Mouse (Mus musculus) ES-E14 (cell line): ENCODE measurements around the gene Hoxa3. TPM values are rescaled to one million over a fixed set of nuclear protein-coding genes. Genes with fewer than 3 reads are reported as not detected.

ENCODE experiments used
- DNase-seq: peaks from one replicate; pipeline ENCODE4 v3.0.0-alpha.2; 2013; ENCODE audit warnings: low read depth, low spot score
- H3K27ac ChIP-seq: 2 replicates; pipeline ENCODE4 v1.5.1; 2012; ENCODE audit warnings: low read depth, mild to moderate bottlenecking, low read length, moderate library complexity, mixed read lengths; ENCODE audit not compliant: poor library complexity, insufficient read depth, severe bottlenecking
- H3K36me3 ChIP-seq: 2 replicates; pipeline ENCODE4 v1.6.1; 2012; ENCODE audit warnings: mild to moderate bottlenecking, low read length, moderate library complexity, mixed read lengths; ENCODE audit not compliant: control insufficient read depth, poor library complexity, insufficient read depth, severe bottlenecking
- H3K4me1 ChIP-seq, 2 experiments: fragments of 150-350 bp in 1 of 2; sonication (generic) in 1 of 2; 2 replicates each; pipeline ENCODE4 v1.6.1; 2012; ENCODE audit warnings: low read length in 2 of 2, mild to moderate bottlenecking in 1 of 2, mixed read lengths in 1 of 2; ENCODE audit not compliant: control insufficient read depth in 2 of 2, insufficient read depth in 2 of 2, poor library complexity in 1 of 2
- H3K4me3 ChIP-seq, 2 experiments: fragments of 150-350 bp in 1 of 2; sonication (generic) in 1 of 2; 2 replicates each; pipeline ENCODE4 v1.5.1; 2012; ENCODE audit warnings: low read length in 2 of 2, low read depth in 1 of 2, mild to moderate bottlenecking in 1 of 2, mixed read lengths in 1 of 2; ENCODE audit not compliant: insufficient read depth in 1 of 2, poor library complexity in 1 of 2, severe bottlenecking in 1 of 2
- H3K9ac ChIP-seq: 2 replicates; pipeline ENCODE4 v1.6.1; 2012; ENCODE audit warnings: low read depth, mild to moderate bottlenecking, low read length, mixed read lengths; ENCODE audit not compliant: poor library complexity, insufficient read depth, severe bottlenecking
- H3K9me3 ChIP-seq: fragments of 150-350 bp; sonication (generic); 2 replicates; pipeline ENCODE4 v1.6.1; 2012; ENCODE audit warnings: low read depth, mild to moderate bottlenecking, low read length; ENCODE audit not compliant: control insufficient read depth, insufficient read depth
- CHD2 ChIP-seq: IDR thresholded peaks from 2 replicates; pipeline ENCODE4 v1.6.1; 2014; ENCODE audit warnings: mild to moderate bottlenecking, low read depth, low read length, inconsistent platforms
- HCFC1 ChIP-seq: IDR thresholded peaks from 2 replicates; pipeline ENCODE4 v1.6.1; 2012; ENCODE audit warnings: low read length, inconsistent platforms, borderline replicate concordance; ENCODE audit not compliant: insufficient read depth
- MAFK ChIP-seq: IDR thresholded peaks from 2 replicates; pipeline ENCODE4 v1.6.1; 2014; ENCODE audit warnings: mild to moderate bottlenecking, low read depth, low read length, inconsistent platforms; ENCODE audit not compliant: insufficient read depth
- ZC3H11A ChIP-seq: IDR thresholded peaks from 2 replicates; pipeline ENCODE4 v1.6.1; 2012; ENCODE audit warnings: low read depth, mild to moderate bottlenecking, inconsistent platforms, low read length, borderline replicate concordance
- ZNF384 ChIP-seq: IDR thresholded peaks from 2 replicates; pipeline ENCODE4 v1.6.1; 2012; ENCODE audit warnings: low read depth, low read length, inconsistent platforms
- in situ Hi-C, 2 experiments: fragments of 600-800 bp; cut with MboI; formaldehyde crosslinking; loops; one replicate each; pipeline ENCODE4 v1.15.1; 2025; ENCODE audit warnings: low sequenced_read_pairs in 2 of 2, inconsistent platforms in 1 of 2; ENCODE audit not compliant: unreplicated experiment in 2 of 2
- total RNA-seq: library from RNA; depleted of rRNA; stranded (reverse); fragments of 300-350 nt; gene quantifications from 2 replicates; pipeline ENCODE4 v1.2.3, GENCODE M21; 2012

The Hoxa3 gene
- total RNA-seq, 1 experiment, result 0.27 TPM

GRCm38 (mm10) chr6:52249826-52250225 is 36.7 kb upstream of the Hoxa3 start:
- in situ Hi-C loops, result loop anchor here (10.0 to 25.0 kb wide), 2 partner anchors 65 to 1037 kb away; partner anchors contain the start of genes Creb5 (in 1 of the 2) and Evx1 (in 1 of the 2)
- Histone ChIP-seq H3K9ac (no peak overlapping the region), H3K4me1 (peaks cover 0 to 2% of the 10 kb centered on the region in 2 experiments; a peak in 1 of 4 replicates), H3K9me3 (no peaks in the 10 kb centered on the region), H3K36me3 (no peaks in the 10 kb centered on the region), H3K27ac (no peak overlapping the region), H3K4me3 (no peak overlapping the region)
- TF ChIP-seq MAFK (no peak), CHD2 (no peak), HCFC1 (no peak), ZC3H11A (no peak), ZNF384 (no peak)
- no peak for DNase-seq

GRCm38 (mm10) chr6:52249415-52249738 is 36.2 kb upstream of the Hoxa3 start:
- DNase-seq, result no peak
- H3K36me3 ChIP-seq, result no peaks in the 10 kb centered on the region
- no peak overlapping the region for H3K9ac ChIP-seq
- H3K9me3 ChIP-seq, result no peaks in the 10 kb centered on the region
- H3K27ac ChIP-seq, result no peak overlapping the region
- H3K4me3 ChIP-seq, result no peak overlapping the region; a peak in 1 of 4 replicates
- TF ChIP-seq ZC3H11A (no peak), HCFC1 (no peak), MAFK (no peak)
- in situ Hi-C loops, result no loop called here
- peaks cover 0 to 2% of the 10 kb centered on the region in 2 experiments; a peak in 1 of 4 replicates for H3K4me1 ChIP-seq

GRCm38 (mm10) chr6:52248638-52249414 is 35.7 kb upstream of the Hoxa3 start:
- H3K9ac ChIP-seq, result no peak overlapping the region
- no peak for TF ChIP-seq CHD2
- no peak for TF ChIP-seq ZNF384
- no peak for TF ChIP-seq ZC3H11A
- no peak for TF ChIP-seq HCFC1
- TF ChIP-seq MAFK, result no peak
- H3K4me1 ChIP-seq, result peaks cover 0 to 2% of the 10 kb centered on the region in 2 experiments; a peak in 1 of 4 replicates
- no peaks in the 10 kb centered on the region for H3K9me3 ChIP-seq
- in situ Hi-C loops, result no loop called here
- no peaks in the 10 kb centered on the region for H3K36me3 ChIP-seq
- H3K4me3 ChIP-seq, result no peak overlapping the region
- no peak overlapping the region for H3K27ac ChIP-seq
- DNase-seq, result no peak

DNA sequence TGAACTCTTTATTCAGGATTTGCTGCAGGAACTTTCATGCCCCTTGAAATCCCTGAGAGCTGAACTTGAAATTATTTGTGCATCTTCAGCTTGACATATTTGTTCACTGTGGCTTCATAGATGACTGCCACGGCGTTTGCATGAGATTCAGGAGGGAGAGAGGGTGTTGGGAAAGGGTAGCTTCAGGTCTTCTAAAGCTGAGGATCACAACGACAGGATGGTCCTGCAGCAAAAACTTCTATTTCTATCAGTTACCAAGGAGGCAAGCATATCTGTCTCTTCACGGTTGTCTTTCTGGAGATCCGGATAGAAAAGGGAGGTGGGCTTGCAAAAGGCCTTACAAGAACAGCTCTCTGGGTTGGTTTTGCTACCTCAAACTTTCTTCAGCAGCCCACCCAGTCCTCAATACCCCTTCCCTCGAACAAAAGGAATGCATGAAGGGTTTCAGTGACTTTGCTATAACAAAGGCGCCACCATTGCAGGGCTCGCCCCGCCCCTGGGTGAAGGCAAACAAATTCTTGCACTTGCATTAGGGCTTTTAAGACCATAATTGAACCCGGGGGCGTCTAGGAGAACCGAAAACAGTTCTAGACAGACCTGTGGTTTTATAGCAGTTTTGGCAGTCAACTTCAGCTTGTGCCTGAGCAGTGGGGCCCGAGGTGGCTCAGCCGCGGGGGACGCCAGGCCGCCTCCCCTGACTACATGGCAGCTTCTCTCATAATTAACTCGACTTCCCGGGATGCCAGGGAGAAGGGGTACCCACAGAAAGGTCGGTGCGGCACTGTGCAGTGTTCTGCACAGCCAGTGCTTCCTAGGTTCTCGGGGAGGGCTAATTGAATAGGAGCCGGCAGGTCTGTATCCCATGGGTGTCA is 34.9 kb upstream of the Hoxa3 start:
- H3K4me1 ChIP-seq, result peaks cover 0 to 3% of the 10 kb centered on the region in 2 experiments; a peak in 2 of 4 replicates
- H3K4me3 ChIP-seq, result no peak overlapping the region
- no peak overlapping the region for H3K27ac ChIP-seq
- no peaks in the 10 kb centered on the region for H3K36me3 ChIP-seq
- no peak for TF ChIP-seq CHD2
- TF ChIP-seq MAFK, result no peak
- no peak for TF ChIP-seq ZNF384
- TF ChIP-seq ZC3H11A, result no peak
- TF ChIP-seq HCFC1, result no peak
- no peak overlapping the region for H3K9ac ChIP-seq
- no peaks in the 10 kb centered on the region for H3K9me3 ChIP-seq
- in situ Hi-C loops, result no loop called here
- DNase-seq, result no peak

GRCm38 (mm10) chr6:52246916-52247315 is 33.8 kb upstream of the Hoxa3 start:
- no peak overlapping the region for H3K4me3 ChIP-seq
- DNase-seq, result no peak
- in situ Hi-C loops, result no loop called here
- TF ChIP-seq ZNF384, result no peak
- TF ChIP-seq HCFC1, result no peak
- no peak for TF ChIP-seq MAFK
- no peak for TF ChIP-seq CHD2
- no peak for TF ChIP-seq ZC3H11A
- no peak overlapping the region for H3K9ac ChIP-seq
- H3K27ac ChIP-seq, result no peak overlapping the region
- H3K36me3 ChIP-seq, result no peaks in the 10 kb centered on the region
- no peaks in the 10 kb centered on the region for H3K9me3 ChIP-seq
- peaks cover 0 to 3% of the 10 kb centered on the region in 2 experiments; a peak in 2 of 4 replicates for H3K4me1 ChIP-seq
